Mouse (Mus musculus): ENCODE results near the gene Akr7a5. TPM values are rescaled to one million over a fixed set of nuclear protein-coding genes. Genes with fewer than 3 reads are reported as not detected.

Akr7a5 gene
- 65.0 and 66.5 TPM in 2 replicates for polyA plus RNA-seq (2015; fragmentation: Nextera tagmentation; extraction: Ambion mirVana)

- Histone ChIP-seq H3K4me1 (replicated peaks) (peaks cover 24% of the 10 kb centered on the region), H3K9ac (replicated peaks) (peak within 1 kb of the TSS; percentile 91), H3K4me2 (replicated peaks) (peak within 1 kb of the TSS; percentile 97), H3K27me3 (peaks cover 5% of the 10 kb centered on the region; the same call in 1 of the 2 replicates), H3K4me3 (replicated peaks) (peak within 1 kb of the TSS; percentile 88), H3K27ac (peak within 1 kb of the TSS; percentile 52), H3K36me3 (peaks cover 30% of the 10 kb centered on the region), H3K9me3 (no peaks in the 10 kb centered on the region)
- WGBS = under 1% methylated on average over 63 of the region's 63 CpGs
- peak; percentile 94 for ATAC-seq
Observed at GRCm38 (mm10) chr4:139310171-139310898, at the start of gene Akr7a5, which contains the start of gene Pqlc2. TSS of gene Akr7a5 (plus strand) at chr4:139310744. TSS of gene Pqlc2 (minus strand) at chr4:139310708.

- 90% methylated on average over 6 of the region's 6 CpGs for WGBS
- H3K36me3 ChIP-seq = peaks cover 83% of the 10 kb centered on the region
Observed at GRCm38 (mm10) chr4:139262981-139263380, 47.6 kb upstream of the Akr7a5 start.

GRCm38 (mm10) chr4:139265783-139266499, 44.6 kb upstream of the Akr7a5 start:
- Histone ChIP-seq H3K36me3 (peaks cover 67% of the 10 kb centered on the region), H3K4me2 (replicated peaks) (no peak overlapping the region), H3K9ac (replicated peaks) (no peak overlapping the region), H3K4me3 (replicated peaks) (no peak overlapping the region), H3K27me3 (no peaks in the 10 kb centered on the region), H3K9me3 (no peaks in the 10 kb centered on the region), H3K27ac (no peak overlapping the region), H3K4me1 (replicated peaks) (no peaks in the 10 kb centered on the region)
- ATAC-seq = no peak
- 93% methylated on average over 13 of the region's 13 CpGs for WGBS

More at GRCm38 (mm10) chr4:139262981-139263380, 47.6 kb upstream of the Akr7a5 start:
- H3K4me3 ChIP-seq (replicated peaks) = no peak overlapping the region
- H3K9ac ChIP-seq (replicated peaks) = no peak overlapping the region
- no peak overlapping the region for H3K4me2 ChIP-seq (replicated peaks)
- H3K9me3 ChIP-seq = no peaks in the 10 kb centered on the region
- H3K27me3 ChIP-seq = no peaks in the 10 kb centered on the region
- no peaks in the 10 kb centered on the region for H3K4me1 ChIP-seq (replicated peaks)
- ATAC-seq = no peak
- H3K27ac ChIP-seq = no peak overlapping the region

GRCm38 (mm10) chr4:139266500-139266865, 44.1 kb upstream of the Akr7a5 start:
- Histone ChIP-seq H3K36me3 (peaks cover 62% of the 10 kb centered on the region), H3K27ac (no peak overlapping the region), H3K9me3 (no peaks in the 10 kb centered on the region), H3K9ac (replicated peaks) (no peak overlapping the region), H3K4me3 (replicated peaks) (no peak overlapping the region), H3K4me2 (replicated peaks) (no peak overlapping the region), H3K4me1 (replicated peaks) (no peaks in the 10 kb centered on the region), H3K27me3 (no peaks in the 10 kb centered on the region)
- WGBS = 80% methylated on average over 7 of the region's 7 CpGs
- ATAC-seq = no peak

GRCm38 (mm10) chr4:139267335-139267734, 43.2 kb upstream of the Akr7a5 start:
- Histone ChIP-seq H3K27ac (no peak overlapping the region), H3K4me3 (replicated peaks) (no peak overlapping the region), H3K4me2 (replicated peaks) (no peak overlapping the region), H3K9me3 (no peaks in the 10 kb centered on the region), H3K9ac (replicated peaks) (no peak overlapping the region), H3K36me3 (peaks cover 54% of the 10 kb centered on the region), H3K27me3 (no peaks in the 10 kb centered on the region), H3K4me1 (replicated peaks) (no peaks in the 10 kb centered on the region)
- ATAC-seq = no peak
- WGBS = 90% methylated on average over 3 of the region's 3 CpGs

GRCm38 (mm10) chr4:139268242-139268641, 42.3 kb upstream of the Akr7a5 start:
- H3K4me1 ChIP-seq (replicated peaks) = no peaks in the 10 kb centered on the region
- WGBS = 88% methylated on average over 1 of the region's 1 CpGs
- ATAC-seq = no peak

GRCm38 (mm10) chr4:139270168-139270567, 40.4 kb upstream of the Akr7a5 start:
- Histone ChIP-seq H3K27ac (no peak overlapping the region), H3K4me2 (replicated peaks) (no peak overlapping the region), H3K4me1 (replicated peaks) (no peaks in the 10 kb centered on the region), H3K9me3 (no peaks in the 10 kb centered on the region), H3K36me3 (peaks cover 44% of the 10 kb centered on the region), H3K4me3 (replicated peaks) (no peak overlapping the region), H3K27me3 (no peaks in the 10 kb centered on the region), H3K9ac (replicated peaks) (no peak overlapping the region)
- no peak for ATAC-seq
- 88% methylated on average over 3 of the region's 3 CpGs for WGBS

More at GRCm38 (mm10) chr4:139268242-139268641, 42.3 kb upstream of the Akr7a5 start:
- Histone ChIP-seq H3K4me3 (replicated peaks) (no peak overlapping the region), H3K9me3 (no peaks in the 10 kb centered on the region), H3K9ac (replicated peaks) (no peak overlapping the region), H3K36me3 (peaks cover 51% of the 10 kb centered on the region), H3K27me3 (no peaks in the 10 kb centered on the region), H3K27ac (no peak overlapping the region), H3K4me2 (replicated peaks) (no peak overlapping the region)

GRCm38 (mm10) chr4:139271562-139271961, 39.0 kb upstream of the Akr7a5 start:
- 93% methylated on average over 9 of the region's 9 CpGs for WGBS
- no peak overlapping the region for H3K9ac ChIP-seq (replicated peaks)
- H3K27me3 ChIP-seq = no peaks in the 10 kb centered on the region
- no peak overlapping the region for H3K4me2 ChIP-seq (replicated peaks)
- H3K4me3 ChIP-seq (replicated peaks) = no peak overlapping the region
- H3K27ac ChIP-seq = no peak overlapping the region
- peaks cover 35% of the 10 kb centered on the region for H3K36me3 ChIP-seq
- H3K9me3 ChIP-seq = no peaks in the 10 kb centered on the region
- ATAC-seq = no peak
- no peaks in the 10 kb centered on the region for H3K4me1 ChIP-seq (replicated peaks)

GRCm38 (mm10) chr4:139272951-139273680, 37.4 kb upstream of the Akr7a5 start:
- 88% methylated on average over 10 of the region's 10 CpGs for WGBS
- Histone ChIP-seq H3K4me3 (replicated peaks) (no peak overlapping the region), H3K4me2 (replicated peaks) (no peak overlapping the region), H3K36me3 (peaks cover 33% of the 10 kb centered on the region), H3K4me1 (replicated peaks) (no peaks in the 10 kb centered on the region), H3K27me3 (no peaks in the 10 kb centered on the region), H3K9me3 (no peaks in the 10 kb centered on the region), H3K9ac (replicated peaks) (no peak overlapping the region), H3K27ac (no peak overlapping the region)
- ATAC-seq = no peak

GRCm38 (mm10) chr4:139274573-139274972, 36.0 kb upstream of the Akr7a5 start:
- no peak overlapping the region for H3K9ac ChIP-seq (replicated peaks)
- ATAC-seq = no peak
- no peak overlapping the region for H3K4me2 ChIP-seq (replicated peaks)
- no peaks in the 10 kb centered on the region for H3K4me1 ChIP-seq (replicated peaks)
- no peak overlapping the region for H3K27ac ChIP-seq
- 94% methylated on average over 7 of the region's 7 CpGs for WGBS
- no peaks in the 10 kb centered on the region for H3K27me3 ChIP-seq
- no peaks in the 10 kb centered on the region for H3K9me3 ChIP-seq
- peaks cover 22% of the 10 kb centered on the region for H3K36me3 ChIP-seq
- no peak overlapping the region for H3K4me3 ChIP-seq (replicated peaks)

- H3K27ac ChIP-seq = no peak overlapping the region
- no peak for ATAC-seq
- 91% methylated on average over 7 of the region's 7 CpGs for WGBS
Observed at GRCm38 (mm10) chr4:139276411-139276810, 34.1 kb upstream of the Akr7a5 start.

GRCm38 (mm10) chr4:139280530-139280929, 30.0 kb upstream of the Akr7a5 start:
- Histone ChIP-seq H3K27me3 (no peaks in the 10 kb centered on the region), H3K4me2 (replicated peaks) (no peak overlapping the region), H3K9me3 (no peaks in the 10 kb centered on the region), H3K9ac (replicated peaks) (no peak overlapping the region), H3K27ac (no peak overlapping the region), H3K4me1 (replicated peaks) (no peaks in the 10 kb centered on the region), H3K36me3 (peaks cover 53% of the 10 kb centered on the region), H3K4me3 (replicated peaks) (no peak overlapping the region)
- WGBS = 98% methylated on average over 12 of the region's 12 CpGs
- no peak for ATAC-seq

More at GRCm38 (mm10) chr4:139276411-139276810, 34.1 kb upstream of the Akr7a5 start:
- no peaks in the 10 kb centered on the region for H3K9me3 ChIP-seq
- H3K4me2 ChIP-seq (replicated peaks) = no peak overlapping the region
- no peak overlapping the region for H3K9ac ChIP-seq (replicated peaks)
- H3K4me1 ChIP-seq (replicated peaks) = no peaks in the 10 kb centered on the region
- no peak overlapping the region for H3K4me3 ChIP-seq (replicated peaks)
- no peaks in the 10 kb centered on the region for H3K27me3 ChIP-seq
- peaks cover 39% of the 10 kb centered on the region for H3K36me3 ChIP-seq
